Mouse (Mus musculus): ENCODE measurements around the gene Mllt1. TPM values are rescaled to one million over a fixed set of nuclear protein-coding genes. Genes with fewer than 3 reads are reported as not detected.

Mllt1 gene
- polyA plus RNA-seq, 1 experiment, result 34.5 TPM

Other genes starting within 250 kb of the Mllt1 start
- 308 and 313 TPM in 2 replicates for gene Ndufa11, start 217.6 kb downstream of the Mllt1 start, polyA plus RNA-seq (2012; rRNA removed)
- gene Vmac, start 217.4 kb downstream of the Mllt1 start, polyA plus RNA-seq (2012; rRNA removed), result 18.2 and 26.4 TPM in 2 replicates
- gene Nrtn, start 177.9 kb downstream of the Mllt1 start, polyA plus RNA-seq (2012; rRNA removed), result 22.8 and 28.7 TPM in 2 replicates
- 50.0 and 61.3 TPM in 2 replicates for gene Dus3l, start 170.7 kb downstream of the Mllt1 start, polyA plus RNA-seq (2012; rRNA removed)
- gene Prr22, start 165.2 kb downstream of the Mllt1 start, polyA plus RNA-seq (2012; rRNA removed), result 1.1 and 1.5 TPM in 2 replicates
- 6.6 and 9.4 TPM in 2 replicates for gene Rfx2, start 104.4 kb downstream of the Mllt1 start, polyA plus RNA-seq (2012; rRNA removed)
- gene Acsbg2, start 61.0 kb downstream of the Mllt1 start, polyA plus RNA-seq (2012; rRNA removed), result 0.03 TPM in 1 of 2 replicates, not detected in the other
- gene 1700061G19Rik, start 59.9 kb downstream of the Mllt1 start, polyA plus RNA-seq (2012; rRNA removed), result 2.9 and 3.1 TPM in 2 replicates
- gene Acer1, start 46.7 kb upstream of the Mllt1 start, polyA plus RNA-seq (2012; rRNA removed), result 0.12 and 0.17 TPM in 2 replicates
- gene Clpp, start 54.9 kb upstream of the Mllt1 start, polyA plus RNA-seq (2012; rRNA removed), result 93.9 and 105 TPM in 2 replicates
- gene Alkbh7, start 61.9 kb upstream of the Mllt1 start, polyA plus RNA-seq (2012; rRNA removed), result 18.1 and 20.6 TPM in 2 replicates
- not detected in 2 replicates for gene Pspn, start 64.6 kb upstream of the Mllt1 start, polyA plus RNA-seq (2012; rRNA removed)
- 41.2 and 47.4 TPM in 2 replicates for gene Gtf2f1, start 75.9 kb upstream of the Mllt1 start, polyA plus RNA-seq (2012; rRNA removed)
- 0.18 and 0.19 TPM in 2 replicates for gene Gm17949, start 76.1 kb upstream of the Mllt1 start, polyA plus RNA-seq (2012; rRNA removed)
- 54.9 and 60.3 TPM in 2 replicates for gene Khsrp, start 96.1 kb upstream of the Mllt1 start, polyA plus RNA-seq (2012; rRNA removed)
- gene Slc25a41, start 106.2 kb upstream of the Mllt1 start, polyA plus RNA-seq (2012; rRNA removed), result not detected in 2 replicates
- gene Crb3, start 123.7 kb upstream of the Mllt1 start, polyA plus RNA-seq (2012; rRNA removed), result 22.8 and 32.2 TPM in 2 replicates
- gene Slc25a23, start 124.4 kb upstream of the Mllt1 start, polyA plus RNA-seq (2012; rRNA removed), result 34.2 and 71.3 TPM in 2 replicates
- 5.1 and 6.1 TPM in 2 replicates for gene Dennd1c, start 143.1 kb upstream of the Mllt1 start, polyA plus RNA-seq (2012; rRNA removed)
- 3.8 and 5.9 TPM in 2 replicates for gene Tubb4a, start 152.4 kb upstream of the Mllt1 start, polyA plus RNA-seq (2012; rRNA removed)
- 5.7 and 8.8 TPM in 2 replicates for gene Tnfsf9, start 169.9 kb upstream of the Mllt1 start, polyA plus RNA-seq (2012; rRNA removed)
- 0.18 and 0.25 TPM in 2 replicates for gene Cd70, start 214.4 kb upstream of the Mllt1 start, polyA plus RNA-seq (2012; rRNA removed)